Mouse (Mus musculus): ENCODE data around the gene Clpx. TPM values are rescaled to one million over a fixed set of nuclear protein-coding genes. Genes with fewer than 3 reads are reported as not detected.

Gene Clpx
- polyA plus RNA-seq, 1 experiment: 4.0 TPM

DNA sequence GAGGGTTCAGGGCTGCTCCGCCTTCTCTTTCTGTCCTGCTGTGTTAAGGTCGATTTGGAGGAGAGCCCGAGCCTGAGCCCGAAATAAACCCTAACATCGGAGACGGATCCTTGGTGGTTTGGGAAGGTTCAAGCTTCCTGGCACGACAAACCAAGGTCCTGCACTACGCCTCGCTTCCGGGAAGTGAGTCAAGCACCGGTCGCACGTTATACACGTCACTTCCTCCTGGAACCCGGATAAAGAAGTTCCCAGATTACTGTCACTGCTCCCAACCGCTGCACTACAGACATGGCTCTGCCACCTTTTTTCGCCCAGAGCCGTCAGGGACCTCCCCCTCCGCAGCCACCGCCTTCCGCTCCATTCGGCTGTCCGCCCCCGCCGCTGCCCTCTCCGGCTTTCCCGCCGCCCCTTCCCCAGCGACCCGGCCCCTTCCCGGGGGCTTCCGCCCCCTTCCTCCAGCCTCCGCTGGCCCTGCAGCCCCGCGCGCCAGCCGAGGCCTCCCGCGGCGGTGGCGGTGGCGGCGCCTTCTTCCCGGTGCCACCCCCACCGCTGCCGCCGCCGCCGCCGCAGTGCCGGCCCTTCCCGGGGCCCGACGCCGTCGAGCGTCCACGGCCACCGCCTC is 51.9 kb downstream of the Clpx start, which contains the start of gene Pdcd7:
Gene Pdcd7, plus strand, starts transcription at position 251 of the 622 bp plus-strand sequence.
- Histone ChIP-seq H3K27me3 (ENCODE audit: control insufficient read depth, insufficient read depth, low read length) (no peaks in the 10 kb centered on the region), H3K4me1 (ENCODE audit: control insufficient read depth, insufficient read depth, insufficient read length) (peaks cover 7% of the 10 kb centered on the region), H3K27ac (ENCODE audit: insufficient read depth, low read length) (peak within 1 kb of the TSS; percentile 73), H3K4me3 (ENCODE audit: extremely low read depth, insufficient read depth, insufficient read length) (peak within 1 kb of the TSS; percentile 71), H3K36me3 (ENCODE audit: control insufficient read depth, insufficient read depth, low read length) (peaks cover 2% of the 10 kb centered on the region; the same call in 1 of the 2 replicates)
- 2% methylated on average over 43 of the region's 59 CpGs for WGBS
- DNase-seq (ENCODE audit: low read depth in 1 of 2, low spot score in 2 of 2): peak; percentile 90 to 93
- peak; percentile 91 for TF ChIP-seq POLR2A (IDR thresholded peaks at IDR 0.05; ENCODE audit: low read depth, low read length)
- TF ChIP-seq CTCF (IDR thresholded peaks at IDR 0.05; ENCODE audit: extremely low read depth, insufficient read depth, insufficient read length, insufficient replicate concordance): no peak

DNA sequence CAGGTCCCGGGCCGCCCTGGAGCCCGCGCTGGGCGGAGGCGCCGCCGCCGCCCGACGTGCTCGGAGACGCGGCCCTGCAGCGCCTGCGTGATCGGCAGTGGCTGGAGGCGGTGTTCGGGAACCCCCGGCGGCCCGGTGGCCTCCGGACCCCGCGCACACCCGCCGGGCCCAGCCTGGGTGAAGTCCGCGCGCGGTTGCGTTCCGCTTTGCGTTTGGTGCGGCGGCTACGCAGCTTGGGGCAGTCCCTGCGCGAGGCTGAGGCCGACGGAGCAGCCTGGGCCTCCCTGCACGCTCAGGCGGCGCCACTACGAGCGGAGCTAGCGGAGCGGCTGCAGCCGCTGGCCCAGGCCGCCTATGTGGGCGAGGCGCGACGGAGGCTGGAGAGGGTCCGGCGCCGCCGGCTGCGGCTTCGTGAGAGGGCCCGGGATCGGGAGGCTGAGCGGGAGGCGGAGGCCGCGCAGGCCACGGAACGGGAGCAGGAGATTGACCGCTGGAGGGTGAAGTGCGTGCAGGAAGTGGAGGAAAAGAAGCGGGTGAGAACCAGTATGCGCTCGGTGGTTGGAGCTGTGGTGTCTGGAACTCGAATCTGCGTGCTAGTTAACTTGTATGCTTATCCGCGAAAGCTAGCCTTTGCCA is 52.5 kb downstream of the Clpx start:
- TF ChIP-seq CTCF (IDR thresholded peaks at IDR 0.05; ENCODE audit: extremely low read depth, insufficient read depth, insufficient read length, insufficient replicate concordance) (no peak), POLR2A (IDR thresholded peaks at IDR 0.05; ENCODE audit: low read depth, low read length) (no peak)
- Histone ChIP-seq H3K36me3 (ENCODE audit: control insufficient read depth, insufficient read depth, low read length) (peaks cover 2% of the 10 kb centered on the region; the same call in 1 of the 2 replicates), H3K4me3 (ENCODE audit: extremely low read depth, insufficient read depth, insufficient read length) (peak overlapping the region; percentile 71), H3K27ac (ENCODE audit: insufficient read depth, low read length) (peak overlapping the region; percentile 72), H3K4me1 (ENCODE audit: control insufficient read depth, insufficient read depth, insufficient read length) (peaks cover 7% of the 10 kb centered on the region), H3K27me3 (ENCODE audit: control insufficient read depth, insufficient read depth, low read length) (no peaks in the 10 kb centered on the region)
- under 1% methylated on average over 77 of the region's 77 CpGs for WGBS
- DNase-seq (ENCODE audit: low read depth in 1 of 2, low spot score in 2 of 2): peak; percentile 21 to 32

GRCm38 (mm10) chr9:65347112-65347850 is 53.2 kb downstream of the Clpx start:
- peaks cover 7% of the 10 kb centered on the region for H3K4me1 ChIP-seq (ENCODE audit: control insufficient read depth, insufficient read depth, insufficient read length)
- H3K36me3 ChIP-seq (ENCODE audit: control insufficient read depth, insufficient read depth, low read length): peaks cover 2% of the 10 kb centered on the region; the same call in 1 of the 2 replicates
- H3K27ac ChIP-seq (ENCODE audit: insufficient read depth, low read length): peak overlapping the region; percentile 72
- H3K27me3 ChIP-seq (ENCODE audit: control insufficient read depth, insufficient read depth, low read length): no peaks in the 10 kb centered on the region
- H3K4me3 ChIP-seq (ENCODE audit: extremely low read depth, insufficient read depth, insufficient read length): peak overlapping the region; percentile 71
- TF ChIP-seq CTCF (IDR thresholded peaks at IDR 0.05; ENCODE audit: extremely low read depth, insufficient read depth, insufficient read length, insufficient replicate concordance) (no peak), POLR2A (IDR thresholded peaks at IDR 0.05; ENCODE audit: low read depth, low read length) (no peak)
- no peak for DNase-seq (ENCODE audit: low read depth in 1 of 2, low spot score in 2 of 2)
- whole genome bisulfite sequencing: 33% methylated on average over 8 of the region's 8 CpGs

- TF ChIP-seq POLR2A (IDR thresholded peaks at IDR 0.05; ENCODE audit: low read depth, low read length): no peak
- no peak for TF ChIP-seq CTCF (IDR thresholded peaks at IDR 0.05; ENCODE audit: extremely low read depth, insufficient read depth, insufficient read length, insufficient replicate concordance)
- WGBS: 91% methylated on average over 5 of the region's 5 CpGs
- peaks cover 3% of the 10 kb centered on the region; the same call in 1 of the 2 replicates for H3K4me1 ChIP-seq (ENCODE audit: control insufficient read depth, insufficient read depth, insufficient read length)
These were observed 59.2 kb downstream of the Clpx start for GRCm38 (mm10) chr9:65353251-65353650.

DNA sequence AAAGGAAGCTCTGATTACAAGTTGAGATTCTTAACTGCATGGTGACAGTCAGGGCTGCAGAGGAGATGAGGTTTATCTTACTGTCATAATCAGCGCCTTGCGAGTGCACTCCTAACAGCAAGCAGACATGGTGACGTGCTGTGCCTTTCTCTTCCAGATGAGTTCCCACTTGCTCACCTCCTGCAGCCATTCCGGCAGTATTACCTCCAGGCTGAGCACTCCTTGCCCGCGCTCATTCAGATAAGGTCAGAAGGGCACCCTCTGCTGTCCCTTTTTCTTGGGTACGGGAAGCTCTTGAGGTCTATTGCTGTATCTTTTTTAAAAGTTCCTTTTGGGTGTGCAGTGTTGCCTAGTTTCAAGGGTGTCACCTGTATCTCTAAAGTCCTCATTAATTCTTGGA is 62.5 kb downstream of the Clpx start:
- Histone ChIP-seq H3K27ac (ENCODE audit: insufficient read depth, low read length) (no peak overlapping the region), H3K36me3 (ENCODE audit: control insufficient read depth, insufficient read depth, low read length) (peaks cover 28% of the 10 kb centered on the region), H3K4me1 (ENCODE audit: control insufficient read depth, insufficient read depth, insufficient read length) (no peaks in the 10 kb centered on the region), H3K27me3 (ENCODE audit: control insufficient read depth, insufficient read depth, low read length) (no peaks in the 10 kb centered on the region), H3K4me3 (ENCODE audit: extremely low read depth, insufficient read depth, insufficient read length) (no peak overlapping the region)
- WGBS: 91% methylated on average over 7 of the region's 7 CpGs
- no peak for DNase-seq (ENCODE audit: low read depth in 1 of 2, low spot score in 2 of 2)
- TF ChIP-seq POLR2A (IDR thresholded peaks at IDR 0.05; ENCODE audit: low read depth, low read length): no peak
- TF ChIP-seq CTCF (IDR thresholded peaks at IDR 0.05; ENCODE audit: extremely low read depth, insufficient read depth, insufficient read length, insufficient replicate concordance): no peak

More at GRCm38 (mm10) chr9:65353251-65353650, 59.2 kb downstream of the Clpx start:
- no peak for DNase-seq (ENCODE audit: low read depth in 1 of 2, low spot score in 2 of 2)
- H3K27me3 ChIP-seq (ENCODE audit: control insufficient read depth, insufficient read depth, low read length): no peaks in the 10 kb centered on the region
- H3K36me3 ChIP-seq (ENCODE audit: control insufficient read depth, insufficient read depth, low read length): peaks cover 16% of the 10 kb centered on the region
- H3K27ac ChIP-seq (ENCODE audit: insufficient read depth, low read length): no peak overlapping the region
- no peak overlapping the region for H3K4me3 ChIP-seq (ENCODE audit: extremely low read depth, insufficient read depth, insufficient read length)

DNA sequence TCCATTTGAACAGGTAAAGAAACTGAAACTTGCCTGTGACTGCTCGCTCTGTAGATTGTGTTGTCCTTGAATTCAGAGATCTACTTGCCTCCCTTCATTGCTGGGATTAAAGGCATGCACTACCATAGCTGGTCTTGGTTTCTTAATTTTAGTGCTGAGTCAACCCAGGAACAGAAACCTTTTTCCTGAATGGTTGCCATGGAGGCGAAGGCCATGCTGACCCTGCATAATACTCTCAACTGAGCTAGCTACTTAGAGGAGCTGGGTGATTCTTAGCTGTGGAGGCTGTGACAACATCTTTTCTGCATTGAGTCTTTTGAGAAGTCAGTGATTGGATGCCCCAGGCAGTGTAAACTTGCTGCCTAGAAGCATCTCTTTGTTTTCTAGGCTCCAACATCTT is 62.9 kb downstream of the Clpx start:
- Histone ChIP-seq H3K4me1 (ENCODE audit: control insufficient read depth, insufficient read depth, insufficient read length) (no peaks in the 10 kb centered on the region), H3K4me3 (ENCODE audit: extremely low read depth, insufficient read depth, insufficient read length) (no peak overlapping the region), H3K36me3 (ENCODE audit: control insufficient read depth, insufficient read depth, low read length) (peaks cover 28% of the 10 kb centered on the region), H3K27ac (ENCODE audit: insufficient read depth, low read length) (no peak overlapping the region), H3K27me3 (ENCODE audit: control insufficient read depth, insufficient read depth, low read length) (no peaks in the 10 kb centered on the region)
- TF ChIP-seq POLR2A (IDR thresholded peaks at IDR 0.05; ENCODE audit: low read depth, low read length) (no peak), CTCF (IDR thresholded peaks at IDR 0.05; ENCODE audit: extremely low read depth, insufficient read depth, insufficient read length, insufficient replicate concordance) (no peak)
- WGBS: 87% methylated on average over 2 of the region's 2 CpGs
- DNase-seq (ENCODE audit: low read depth in 1 of 2, low spot score in 2 of 2): no peak

Data from spleen, adult 2 months (tissue).